Mouse (Mus musculus) megakaryocyte, embryonic 14.5 days (primary cell): ENCODE measurements around the gene Ptprf.

ENCODE experiments used
- FLI1 ChIP-seq: IDR thresholded peaks from 2 replicates; pipeline ENCODE4 v1.6.1; 2012; ENCODE audit warnings: low read length, inconsistent platforms, mixed read lengths
- GATA1 ChIP-seq: IDR thresholded peaks from 3 replicates; pipeline ENCODE4 v1.6.1; 2012; ENCODE audit warnings: mixed read lengths, low read length, inconsistent platforms, borderline replicate concordance

- TF ChIP-seq GATA1 = no peak
- no peak for TF ChIP-seq FLI1
Observed at GRCm38 (mm10) chr4:118257977-118258376, 33.2 kb downstream of the Ptprf start.
